Mouse (Mus musculus) small intestine, adult 2 months (tissue): ENCODE measurements around the gene Camk2n2. TPM values are rescaled to one million over a fixed set of nuclear protein-coding genes. Genes with fewer than 3 reads are reported as not detected.
A peak's percentile ranks its signal among the peaks of the same experiment; 100 is the strongest.

ENCODE experiments used
- H3K27ac ChIP-seq: fragments of 200-500 bp; 2 replicates; pipeline ENCODE4 v1.5.1; 2012; ENCODE audit warnings: low read depth, low read length, control low read depth, inconsistent platforms; ENCODE audit not compliant: insufficient read depth
- H3K27me3 ChIP-seq: fragments of 200-500 bp; 2 replicates; pipeline ENCODE4 v1.6.1; 2012; ENCODE audit warnings: mild to moderate bottlenecking, moderate library complexity, low read length, inconsistent platforms; ENCODE audit not compliant: control insufficient read depth, insufficient read depth
- H3K36me3 ChIP-seq: fragments of 200-500 bp; 2 replicates; pipeline ENCODE4 v1.6.1; 2012; ENCODE audit warnings: mild to moderate bottlenecking, low read length, control low read depth, inconsistent platforms; ENCODE audit not compliant: control insufficient read depth, insufficient read depth
- H3K4me1 ChIP-seq: fragments of 200-500 bp; 2 replicates; pipeline ENCODE4 v1.6.1; 2012; ENCODE audit warnings: low read length, inconsistent platforms, mixed read lengths; ENCODE audit not compliant: control insufficient read depth, insufficient read depth, insufficient read length
- H3K4me3 ChIP-seq: fragments of 200-500 bp; 2 replicates; pipeline ENCODE4 v1.5.1; 2012; ENCODE audit warnings: low read depth, mild to moderate bottlenecking, control low read depth, inconsistent platforms, low read length, moderate library complexity
- CTCF ChIP-seq: fragments of 200-500 bp; IDR thresholded peaks from 2 replicates; pipeline ENCODE4 v1.5.1; 2012; ENCODE audit warnings: low read depth, mild to moderate bottlenecking, control low read depth, inconsistent platforms, low read length, moderate library complexity, mixed read lengths; ENCODE audit not compliant: insufficient replicate concordance, insufficient read length; ENCODE audit errors: extremely low read depth
- POLR2A ChIP-seq: fragments of 200-500 bp; IDR thresholded peaks from 2 replicates; pipeline ENCODE4 v1.6.1; 2012; ENCODE audit warnings: low read depth, mild to moderate bottlenecking, control low read depth, inconsistent platforms, low read length, moderate library complexity
- WGBS: fragments of 180-500 bp; shearing (Covaris S2); methylation state at CpG from one replicate; pipeline ENCODE4 v1.1.7; 2018; 5-methylcytosine and 5-hydroxymethylcytosine counted together
- polyA plus RNA-seq: library from polyadenylated mRNA; depleted of rRNA; stranded (reverse); fragments of >200 nt; gene quantifications from 2 replicates; pipeline ENCODE4 v1.2.3, GENCODE M21; 2012

Gene Camk2n2
- polyA plus RNA-seq, 1 experiment: 6.7 TPM

GRCm38 (mm10) chr16:20604705-20605104 is 16.4 kb downstream of the Camk2n2 start:
- Histone ChIP-seq H3K4me3 (no peak overlapping the region), H3K27ac (no peak overlapping the region), H3K36me3 (peaks cover 18% of the 10 kb centered on the region), H3K4me1 (no peaks in the 10 kb centered on the region), H3K27me3 (no peaks in the 10 kb centered on the region)
- WGBS: 51% methylated on average over 9 of the region's 9 CpGs
- TF ChIP-seq CTCF (no peak), POLR2A (no peak)

GRCm38 (mm10) chr16:20600511-20600910 is 20.6 kb downstream of the Camk2n2 start:
- Histone ChIP-seq H3K4me3 (no peak overlapping the region), H3K4me1 (no peaks in the 10 kb centered on the region), H3K36me3 (peaks cover 6% of the 10 kb centered on the region), H3K27ac (no peak overlapping the region), H3K27me3 (no peaks in the 10 kb centered on the region)
- TF ChIP-seq POLR2A: no peak
- no peak for TF ChIP-seq CTCF
- WGBS: 72% methylated on average over 5 of the region's 5 CpGs

DNA sequence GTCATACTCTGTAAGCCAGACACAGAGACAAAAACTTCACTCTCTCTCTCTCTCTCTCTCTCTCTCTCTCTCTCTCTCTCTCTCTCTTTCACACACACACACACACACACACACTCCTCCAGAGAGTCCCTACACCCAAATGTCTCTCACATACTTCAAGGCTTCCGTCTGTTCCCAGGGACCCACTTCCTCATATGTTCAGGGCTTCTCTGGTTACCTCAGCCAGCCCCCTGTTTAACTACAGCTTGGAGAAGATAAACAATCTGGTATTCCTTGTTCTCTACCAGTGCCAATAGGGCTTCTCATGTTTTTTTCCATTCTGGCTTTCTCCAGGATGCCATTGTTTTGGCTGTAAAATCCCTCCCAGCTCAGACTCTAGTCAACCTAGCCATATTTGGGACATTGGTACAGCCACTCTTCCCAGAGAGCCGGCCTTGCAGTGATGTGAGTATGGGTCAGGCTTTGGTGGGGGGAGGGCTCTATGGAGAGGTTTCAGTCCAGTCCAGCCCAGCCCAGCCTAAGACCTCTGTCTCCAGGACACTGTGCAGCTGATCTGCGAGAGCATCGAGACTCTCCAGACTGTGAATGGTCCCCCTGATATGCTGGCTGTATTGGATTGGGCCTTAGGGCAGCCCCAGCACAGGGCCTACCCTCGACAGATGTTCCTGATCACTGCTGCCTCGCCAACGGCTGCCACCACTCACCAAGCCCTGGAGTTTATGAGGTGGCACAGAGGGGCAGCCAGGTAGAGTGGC is 24.2 kb downstream of the Camk2n2 start:
- TF ChIP-seq POLR2A (no peak), CTCF (no peak)
- H3K4me1 ChIP-seq: peaks cover 2% of the 10 kb centered on the region; the same call in 1 of the 2 replicates
- WGBS: 59% methylated on average over 7 of the region's 7 CpGs
- no peak overlapping the region for H3K27ac ChIP-seq
- no peak overlapping the region for H3K4me3 ChIP-seq
- peaks cover 1% of the 10 kb centered on the region; the same call in 1 of the 2 replicates for H3K27me3 ChIP-seq
- H3K36me3 ChIP-seq: no peaks in the 10 kb centered on the region

GRCm38 (mm10) chr16:20595737-20596136 is 25.4 kb downstream of the Camk2n2 start:
- WGBS: 90% methylated on average over 4 of the region's 4 CpGs
- Histone ChIP-seq H3K36me3 (no peaks in the 10 kb centered on the region), H3K4me3 (no peak overlapping the region)

GRCm38 (mm10) chr16:20595060-20595673 is 25.9 kb downstream of the Camk2n2 start:
- Histone ChIP-seq H3K36me3 (no peaks in the 10 kb centered on the region), H3K4me3 (no peak overlapping the region), H3K4me1 (peaks cover 5% of the 10 kb centered on the region), H3K27ac (no peak overlapping the region), H3K27me3 (peaks cover 18% of the 10 kb centered on the region)
- WGBS: 55% methylated on average over 7 of the region's 7 CpGs
- TF ChIP-seq CTCF (no peak), POLR2A (no peak)

More at GRCm38 (mm10) chr16:20595737-20596136, 25.4 kb downstream of the Camk2n2 start:
- Histone ChIP-seq H3K27ac (no peak overlapping the region), H3K4me1 (peaks cover 2% of the 10 kb centered on the region; the same call in 1 of the 2 replicates), H3K27me3 (peaks cover 12% of the 10 kb centered on the region)
- TF ChIP-seq CTCF (no peak), POLR2A (no peak)

DNA sequence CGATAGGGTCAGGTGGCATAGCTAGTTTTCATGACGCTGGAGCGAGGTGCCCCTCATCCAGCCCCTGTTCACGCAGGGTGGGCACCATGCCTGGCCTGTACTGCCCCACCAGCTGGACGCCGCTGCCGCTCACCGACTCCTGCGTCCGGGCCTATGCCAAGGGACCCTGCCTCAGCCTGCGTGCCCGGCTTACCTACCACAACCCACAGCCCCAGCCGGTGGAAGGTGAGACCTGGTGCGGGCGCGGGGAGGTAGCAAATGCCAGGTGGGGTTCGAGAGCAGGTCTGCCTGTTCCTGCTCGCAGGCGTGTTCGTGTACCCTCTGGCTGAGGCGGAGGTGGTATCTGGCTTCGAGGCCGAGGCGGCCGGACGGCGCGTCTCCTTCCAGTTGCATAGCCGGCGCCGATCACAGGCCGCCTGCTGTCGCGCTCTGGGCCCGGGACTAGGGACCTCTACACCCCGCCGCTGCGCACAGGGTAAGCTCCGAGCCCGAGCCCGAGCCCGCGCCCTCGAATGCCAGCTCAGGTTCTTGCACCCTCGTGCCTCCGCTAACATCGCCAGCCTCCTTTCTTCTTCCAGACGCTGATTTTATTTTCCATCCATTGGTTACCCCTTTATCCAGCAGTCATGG is 29.9 kb downstream of the Camk2n2 start:
- peaks cover 12% of the 10 kb centered on the region for H3K4me1 ChIP-seq
- H3K4me3 ChIP-seq: no peak overlapping the region
- H3K27me3 ChIP-seq: peaks cover 40% of the 10 kb centered on the region
- TF ChIP-seq CTCF (no peak), POLR2A (no peak)
- 10% methylated on average over 48 of the region's 48 CpGs for WGBS
- H3K27ac ChIP-seq: no peak overlapping the region
- H3K36me3 ChIP-seq: no peaks in the 10 kb centered on the region

GRCm38 (mm10) chr16:20590680-20591038 is 30.4 kb downstream of the Camk2n2 start:
- H3K27me3 ChIP-seq: peaks cover 40% of the 10 kb centered on the region
- 2% methylated on average over 17 of the region's 17 CpGs for WGBS
- peak overlapping the region; percentile 42; the same call in 1 of the 2 replicates for H3K4me3 ChIP-seq
- peaks cover 12% of the 10 kb centered on the region for H3K4me1 ChIP-seq
- TF ChIP-seq POLR2A (no peak), CTCF (no peak)
- H3K36me3 ChIP-seq: no peaks in the 10 kb centered on the region
- no peak overlapping the region for H3K27ac ChIP-seq
